Mouse (Mus musculus) liver, embryonic 13.5 days (tissue): ENCODE measurements around the gene Ppp1r14a. TPM values are rescaled to one million over a fixed set of nuclear protein-coding genes. Genes with fewer than 3 reads are reported as not detected.

Experiments used
- ATAC-seq: fragments of 200-750 bp; cut with Nextera tagmentation; 2 replicates; pipeline ENCODE4 v1.8.0; 2017; ENCODE audit warnings: low read depth, mild to moderate bottlenecking, moderate number of reproducible peaks, moderate library complexity
- DNase-seq: peaks from one replicate; pipeline ENCODE4 v3.0.0; 2022
- H3K27ac ChIP-seq: fragments of 300-500 bp; sonication (generic); 2 replicates; pipeline ENCODE4 v1.5.1; 2015; ENCODE audit warnings: moderate library complexity, mild to moderate bottlenecking, inconsistent platforms
- H3K27me3 ChIP-seq: fragments of 300-500 bp; sonication (generic); 2 replicates; pipeline ENCODE4 v1.6.1; 2015; ENCODE audit warnings: mild to moderate bottlenecking, inconsistent platforms
- H3K36me3 ChIP-seq: fragments of 300-500 bp; sonication (generic); 2 replicates; pipeline ENCODE4 v1.6.1; 2015; ENCODE audit warnings: mild to moderate bottlenecking, inconsistent platforms
- H3K4me1 ChIP-seq: fragments of 300-500 bp; sonication (generic); replicated peaks from 2 replicates; pipeline ENCODE4 v1.6.1; 2015; ENCODE audit warnings: inconsistent platforms
- H3K4me2 ChIP-seq: fragments of 300-500 bp; sonication (generic); 2 replicates; pipeline ENCODE4 v1.6.1; 2015; ENCODE audit warnings: inconsistent platforms, mild to moderate bottlenecking, moderate library complexity
- H3K4me3 ChIP-seq: fragments of 300-500 bp; sonication (generic); replicated peaks from 2 replicates; pipeline ENCODE4 v1.5.1; 2015; ENCODE audit warnings: mild to moderate bottlenecking, inconsistent platforms
- H3K9ac ChIP-seq: fragments of 300-500 bp; sonication (generic); 2 replicates; pipeline ENCODE4 v1.6.1; 2015; ENCODE audit warnings: mild to moderate bottlenecking, inconsistent platforms
- H3K9me3 ChIP-seq: fragments of 300-500 bp; sonication (generic); replicated peaks from 2 replicates; pipeline ENCODE4 v1.6.1; 2016; ENCODE audit warnings: inconsistent platforms
- WGBS: fragments of 180-500 bp; shearing (Covaris S2); methylation state at CpG from one replicate; pipeline ENCODE4 v1.1.7; 2015; ENCODE audit not compliant: insufficient replicate concordance; 5-methylcytosine and 5-hydroxymethylcytosine counted together
- polyA plus RNA-seq: library from polyadenylated mRNA; unstranded; fragments of >200 nt; fragmentation: Nextera tagmentation; extraction: Ambion mirVana; gene quantifications from 2 replicates; pipeline ENCODE4 v1.2.1, GENCODE M21; 2015

Ppp1r14a gene
- polyA plus RNA-seq, 1 experiment from 2014 or later: 3.6 TPM

GRCm38 (mm10) chr7:29257368-29257767 lies 31.7 kb upstream of the Ppp1r14a start:
- no peaks in the 10 kb centered on the region for H3K9me3 ChIP-seq
- H3K4me2 ChIP-seq: no peak overlapping the region
- 71% methylated on average over 1 of the region's 1 CpGs for WGBS
- H3K4me3 ChIP-seq: no peak overlapping the region
- H3K27ac ChIP-seq: no peak overlapping the region
- ATAC-seq: no peak
- no peaks in the 10 kb centered on the region for H3K27me3 ChIP-seq
- no peak for DNase-seq
- no peak overlapping the region for H3K9ac ChIP-seq
- H3K36me3 ChIP-seq: peaks cover 4% of the 10 kb centered on the region; the same call in 1 of the 2 replicates
- H3K4me1 ChIP-seq: peaks cover 22% of the 10 kb centered on the region

DNA sequence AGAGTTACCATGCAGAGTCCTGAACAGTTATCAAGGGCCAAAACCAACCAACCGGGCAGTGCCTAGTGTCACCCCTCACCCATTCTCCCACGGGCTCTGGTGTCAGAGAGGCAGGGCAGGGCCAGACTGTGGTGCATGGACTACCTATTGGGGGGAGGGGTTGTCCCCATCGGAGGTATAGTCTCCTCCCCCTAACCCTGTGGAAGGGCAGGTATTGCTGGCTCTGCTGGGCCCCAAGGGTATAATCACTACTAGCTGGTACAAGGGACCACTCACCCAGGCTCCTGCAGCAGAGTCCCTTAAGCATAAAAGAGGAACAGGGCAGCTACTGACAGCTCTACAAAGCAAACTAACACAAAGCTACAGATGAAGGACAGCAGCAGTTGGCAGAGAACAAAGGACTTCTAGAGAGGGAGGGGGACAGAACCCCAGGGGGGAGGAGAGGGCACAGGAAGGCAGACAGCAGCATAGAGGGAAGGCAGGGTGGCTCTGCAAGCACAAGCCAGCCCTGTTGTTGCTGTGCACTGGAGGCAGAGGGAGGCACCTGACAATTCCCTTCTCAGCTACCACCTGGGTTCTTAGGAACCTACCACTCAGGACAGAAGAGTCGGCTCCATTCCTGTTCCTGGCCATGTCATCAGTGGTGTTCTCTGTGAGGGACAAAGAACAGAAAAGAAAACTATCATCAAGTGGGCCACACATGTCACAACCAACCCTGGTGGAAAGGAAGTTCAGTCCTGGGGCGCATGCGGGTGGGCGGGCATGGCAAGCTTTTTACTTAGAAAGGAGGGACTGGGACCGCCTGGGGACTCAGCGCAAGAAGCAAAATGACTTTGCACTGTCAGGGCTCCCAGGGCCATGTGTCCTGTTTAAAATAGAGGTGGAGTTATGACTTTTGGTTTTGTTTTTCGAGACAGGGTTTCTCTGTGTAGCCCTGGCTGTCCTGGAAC lies 29.1 kb upstream of the Ppp1r14a start:
- Histone ChIP-seq H3K9me3 (no peaks in the 10 kb centered on the region), H3K36me3 (peaks cover 4% of the 10 kb centered on the region; the same call in 1 of the 2 replicates), H3K9ac (no peak overlapping the region), H3K4me3 (no peak overlapping the region), H3K27me3 (no peaks in the 10 kb centered on the region), H3K27ac (no peak overlapping the region), H3K4me2 (no peak overlapping the region), H3K4me1 (no peaks in the 10 kb centered on the region)
- WGBS: 76% methylated on average over 10 of the region's 10 CpGs
- DNase-seq (no peak), ATAC-seq (no peak)

- DNase-seq (no peak), ATAC-seq (no peak)
- Histone ChIP-seq H3K27ac (no peak overlapping the region), H3K27me3 (no peaks in the 10 kb centered on the region), H3K4me3 (no peak overlapping the region), H3K9ac (no peak overlapping the region), H3K9me3 (no peaks in the 10 kb centered on the region), H3K4me2 (no peak overlapping the region), H3K4me1 (no peaks in the 10 kb centered on the region), H3K36me3 (peaks cover 4% of the 10 kb centered on the region; the same call in 1 of the 2 replicates)
- WGBS: 59% methylated on average over 6 of the region's 6 CpGs
These were observed 27.0 kb upstream of the Ppp1r14a start for GRCm38 (mm10) chr7:29262151-29262550.

GRCm38 (mm10) chr7:29263831-29264230 lies 25.3 kb upstream of the Ppp1r14a start:
- no peaks in the 10 kb centered on the region for H3K27me3 ChIP-seq
- H3K36me3 ChIP-seq: no peaks in the 10 kb centered on the region
- H3K4me3 ChIP-seq: no peak overlapping the region
- ATAC-seq (no peak), DNase-seq (no peak)
- no peaks in the 10 kb centered on the region for H3K9me3 ChIP-seq
- no peak overlapping the region for H3K27ac ChIP-seq
- H3K4me2 ChIP-seq: no peak overlapping the region
- WGBS: 86% methylated on average over 3 of the region's 3 CpGs
- no peaks in the 10 kb centered on the region for H3K4me1 ChIP-seq
- no peak overlapping the region for H3K9ac ChIP-seq

- Histone ChIP-seq H3K4me3 (no peak overlapping the region), H3K27me3 (no peaks in the 10 kb centered on the region), H3K4me1 (no peaks in the 10 kb centered on the region), H3K36me3 (no peaks in the 10 kb centered on the region), H3K27ac (no peak overlapping the region), H3K4me2 (no peak overlapping the region), H3K9ac (no peak overlapping the region), H3K9me3 (no peaks in the 10 kb centered on the region)
- no peak for ATAC-seq
- 73% methylated on average over 7 of the region's 7 CpGs for WGBS
- no peak for DNase-seq
These were observed 23.5 kb upstream of the Ppp1r14a start for GRCm38 (mm10) chr7:29265636-29266035.

GRCm38 (mm10) chr7:29266931-29267330 lies 22.2 kb upstream of the Ppp1r14a start:
- H3K4me2 ChIP-seq: no peak overlapping the region
- no peaks in the 10 kb centered on the region for H3K9me3 ChIP-seq
- no peak overlapping the region for H3K4me3 ChIP-seq
- no peaks in the 10 kb centered on the region for H3K4me1 ChIP-seq
- ATAC-seq (no peak), DNase-seq (no peak)
- H3K27me3 ChIP-seq: no peaks in the 10 kb centered on the region
- no peaks in the 10 kb centered on the region for H3K36me3 ChIP-seq
- H3K9ac ChIP-seq: no peak overlapping the region
- WGBS: 55% methylated on average over 4 of the region's 4 CpGs
- no peak overlapping the region for H3K27ac ChIP-seq

- no peak overlapping the region for H3K27ac ChIP-seq
- DNase-seq (no peak), ATAC-seq (no peak)
- no peak overlapping the region for H3K4me2 ChIP-seq
- H3K36me3 ChIP-seq: no peaks in the 10 kb centered on the region
- H3K9me3 ChIP-seq: no peaks in the 10 kb centered on the region
- no peaks in the 10 kb centered on the region for H3K4me1 ChIP-seq
- no peaks in the 10 kb centered on the region for H3K27me3 ChIP-seq
- H3K9ac ChIP-seq: no peak overlapping the region
- no peak overlapping the region for H3K4me3 ChIP-seq
- WGBS: 66% methylated on average over 4 of the region's 4 CpGs
These were observed 18.7 kb upstream of the Ppp1r14a start for GRCm38 (mm10) chr7:29270445-29270844.

DNA sequence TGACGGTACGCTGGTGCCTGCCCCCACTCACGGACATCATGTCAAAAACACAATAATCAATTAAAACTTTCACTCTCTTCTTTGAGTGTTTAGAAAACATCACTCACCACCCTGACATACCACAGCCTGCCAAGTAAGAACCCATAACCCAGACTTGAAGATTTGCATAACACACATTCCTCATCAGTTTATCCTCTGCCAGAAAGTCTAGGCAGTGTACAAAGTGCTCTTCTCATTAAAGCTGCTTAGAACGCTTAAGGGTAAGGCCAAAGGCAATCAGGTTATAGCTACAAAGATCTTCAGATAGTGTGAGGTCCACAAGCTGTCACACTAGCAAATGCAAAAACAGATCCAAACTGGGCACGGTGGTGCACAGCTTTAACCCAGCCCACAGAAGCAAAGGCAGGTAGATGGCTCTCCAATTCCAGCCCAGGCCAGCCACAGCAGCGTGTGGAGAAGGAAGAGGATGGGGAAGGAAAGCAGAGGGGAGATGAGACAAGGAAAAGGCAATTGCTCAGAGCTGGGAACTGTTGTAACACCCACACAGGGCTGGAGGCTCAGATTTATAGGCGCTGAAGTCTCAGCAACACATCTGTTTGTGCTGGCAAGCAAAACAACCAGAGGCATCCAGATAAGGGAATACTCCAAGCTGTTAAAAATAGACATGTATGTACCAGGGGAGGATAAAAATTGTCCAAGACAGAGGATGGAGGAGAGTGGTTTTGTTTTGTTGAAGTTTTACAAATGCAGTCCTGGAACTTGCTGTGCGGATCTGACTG lies 17.2 kb upstream of the Ppp1r14a start:
- Histone ChIP-seq H3K4me1 (no peaks in the 10 kb centered on the region), H3K9ac (no peak overlapping the region), H3K4me3 (no peak overlapping the region), H3K27me3 (no peaks in the 10 kb centered on the region), H3K27ac (no peak overlapping the region), H3K4me2 (no peak overlapping the region), H3K36me3 (no peaks in the 10 kb centered on the region), H3K9me3 (no peaks in the 10 kb centered on the region)
- ATAC-seq (no peak), DNase-seq (no peak)
- 64% methylated on average over 8 of the region's 8 CpGs for WGBS

DNA sequence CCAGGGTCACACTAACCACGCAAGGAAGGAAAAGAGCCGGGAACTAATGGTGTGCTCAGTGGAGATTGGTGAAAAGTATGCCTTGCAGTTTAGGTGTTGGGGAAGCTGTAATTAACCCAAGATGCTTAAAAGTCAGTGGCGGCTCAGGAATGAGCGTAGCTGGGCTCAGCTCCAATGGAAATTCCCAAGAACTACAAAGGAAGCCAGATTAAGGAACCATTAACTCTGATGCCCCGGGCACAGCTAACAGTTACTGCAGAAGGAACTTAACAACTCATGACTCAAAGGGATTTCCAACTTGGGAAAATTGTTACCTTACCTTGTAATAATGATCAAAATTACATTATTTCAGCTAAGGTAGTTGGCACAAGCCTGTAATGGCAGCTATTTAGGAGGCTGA lies 12.4 kb upstream of the Ppp1r14a start:
- WGBS: 66% methylated on average over 5 of the region's 5 CpGs
- no peaks in the 10 kb centered on the region for H3K36me3 ChIP-seq
- no peaks in the 10 kb centered on the region for H3K9me3 ChIP-seq
- H3K27ac ChIP-seq: no peak overlapping the region
- peaks cover 16% of the 10 kb centered on the region for H3K27me3 ChIP-seq
- ATAC-seq (no peak), DNase-seq (no peak)
- H3K4me3 ChIP-seq: no peak overlapping the region
- H3K4me2 ChIP-seq: no peak overlapping the region
- no peak overlapping the region for H3K9ac ChIP-seq
- H3K4me1 ChIP-seq: peaks cover 14% of the 10 kb centered on the region

GRCm38 (mm10) chr7:29277510-29277909 lies 11.6 kb upstream of the Ppp1r14a start:
- Histone ChIP-seq H3K36me3 (no peaks in the 10 kb centered on the region), H3K4me3 (no peak overlapping the region), H3K4me1 (peaks cover 21% of the 10 kb centered on the region), H3K27me3 (peaks cover 24% of the 10 kb centered on the region), H3K4me2 (no peak overlapping the region), H3K27ac (no peak overlapping the region), H3K9ac (no peak overlapping the region), H3K9me3 (no peaks in the 10 kb centered on the region)
- no peak for ATAC-seq
- no peak for DNase-seq
- WGBS: 66% methylated on average over 4 of the region's 4 CpGs

DNA sequence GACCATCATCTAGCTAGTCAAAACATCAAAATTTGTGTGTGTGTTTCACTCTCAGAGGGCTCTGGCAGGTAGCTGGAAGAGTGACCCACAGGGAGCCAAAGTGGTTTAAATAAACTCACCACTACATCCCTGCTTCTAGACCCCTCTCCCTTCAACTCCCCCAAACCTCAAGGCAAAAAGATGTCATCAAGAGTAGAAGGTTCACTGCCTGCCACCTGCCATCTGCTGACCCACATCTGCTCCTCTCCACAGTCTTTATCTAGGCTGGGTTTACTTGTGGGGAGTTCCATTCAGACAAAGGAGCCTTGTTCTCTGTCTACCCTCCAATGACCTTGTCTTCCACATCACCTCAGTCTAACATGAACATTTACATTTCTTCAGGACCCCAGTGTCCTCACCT lies 9.8 kb upstream of the Ppp1r14a start:
- Histone ChIP-seq H3K4me1 (peaks cover 23% of the 10 kb centered on the region), H3K27me3 (peaks cover 28% of the 10 kb centered on the region), H3K27ac (no peak overlapping the region), H3K9ac (no peak overlapping the region), H3K9me3 (no peaks in the 10 kb centered on the region), H3K36me3 (no peaks in the 10 kb centered on the region), H3K4me3 (no peak overlapping the region), H3K4me2 (no peak overlapping the region)
- DNase-seq (no peak), ATAC-seq (no peak)
